Mouse (Mus musculus) left cerebral cortex, adult 11 months (tissue): ENCODE data around the gene Sept1.

ENCODE experiments used
- DNase-seq: peaks from one replicate; pipeline ENCODE4 v3.0.0; 2022; ENCODE audit warnings: low spot score

Gene Sept1

DNA sequence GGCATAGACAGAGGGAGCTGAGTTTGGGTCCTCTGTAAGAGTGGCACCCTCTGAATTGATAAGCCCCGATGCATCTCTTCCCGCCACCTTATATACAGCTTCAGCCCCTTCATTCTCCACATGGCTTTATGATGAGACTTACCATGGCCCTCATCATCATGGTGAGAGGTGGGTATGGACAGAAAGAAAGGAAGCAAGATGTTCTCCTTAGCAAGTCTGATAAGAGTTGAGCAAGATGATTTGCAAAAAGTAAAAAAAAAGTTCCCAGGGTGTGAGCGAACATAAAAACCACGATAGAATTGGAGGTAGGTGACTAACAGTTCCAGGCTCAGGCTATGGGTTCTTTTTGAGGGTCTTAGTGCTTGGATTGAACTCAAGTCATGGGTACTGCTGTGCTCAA, 14.3 kb downstream of the Sept1 start:
- DNase-seq: no peak

- DNase-seq: no peak
These were observed 14.9 kb downstream of the Sept1 start for GRCm38 (mm10) chr7:127217901-127218642.

DNA sequence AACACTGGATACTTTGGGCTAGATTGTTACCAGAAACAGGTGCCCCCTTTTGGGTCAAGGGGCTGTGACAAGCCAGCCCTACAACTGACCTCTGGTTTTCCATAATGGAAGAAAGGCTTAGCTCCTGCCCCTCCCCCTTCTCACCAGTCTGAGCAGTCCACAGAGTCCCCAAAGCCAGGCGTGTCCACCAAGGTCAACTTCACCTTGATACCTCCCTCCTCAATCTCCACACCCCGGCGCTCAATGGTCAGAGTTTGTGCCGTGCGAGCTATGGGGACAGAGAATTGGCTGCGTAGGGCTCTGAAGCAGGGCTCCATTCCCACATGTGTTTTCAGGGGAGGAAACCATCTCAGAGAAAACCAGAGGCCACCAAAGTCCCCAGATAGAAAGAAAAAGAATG, 15.5 kb downstream of the Sept1 start:
- no peak for DNase-seq

- DNase-seq: no peak
These were observed 16.6 kb downstream of the Sept1 start for GRCm38 (mm10) chr7:127216307-127216706.

DNA sequence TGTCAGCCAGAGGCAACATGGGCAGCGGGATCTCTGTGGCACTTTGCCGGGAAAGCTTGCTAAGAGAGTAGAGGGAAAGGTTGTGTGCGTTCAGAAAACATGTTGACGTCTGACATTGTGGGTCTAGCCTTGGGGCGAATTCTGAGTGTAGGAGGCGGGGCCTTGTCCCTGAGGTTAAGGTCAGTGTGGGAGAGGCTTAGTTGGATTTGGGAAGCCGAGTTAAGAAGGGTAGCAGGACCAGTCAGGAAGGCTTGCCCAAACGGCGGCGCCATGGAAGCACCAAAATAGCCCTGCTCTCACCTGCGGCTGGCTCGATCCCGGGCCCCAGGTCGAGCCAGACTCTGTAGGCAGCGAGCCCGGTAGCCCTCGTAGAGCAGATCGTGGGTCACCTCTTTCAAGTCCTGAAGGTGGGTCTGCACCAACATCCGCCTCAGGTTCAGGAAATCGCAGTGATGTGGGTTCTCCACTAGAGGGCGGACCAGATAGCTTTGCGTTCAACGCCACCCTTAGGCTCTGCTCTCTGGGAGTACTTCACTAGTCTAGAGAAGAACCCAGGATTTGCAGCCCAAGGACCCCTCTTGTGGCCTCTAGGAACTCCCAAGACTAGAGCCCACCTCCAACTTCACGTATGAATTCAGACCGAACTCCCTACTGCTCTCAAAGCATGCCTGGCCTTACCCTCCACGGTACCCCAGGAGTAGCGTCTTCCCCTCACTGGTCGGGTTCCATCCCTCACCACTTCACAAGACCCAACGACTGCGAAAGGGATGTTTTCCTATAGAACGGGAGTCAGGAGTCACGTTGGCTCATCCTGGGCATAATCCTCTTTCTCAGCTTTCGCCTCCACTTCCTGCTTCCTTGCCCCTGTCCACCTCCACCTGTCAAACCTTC, 17.7 kb downstream of the Sept1 start:
- DNase-seq: no peak

- DNase-seq: no peak
These were observed 18.4 kb downstream of the Sept1 start for GRCm38 (mm10) chr7:127214521-127214920.

DNA sequence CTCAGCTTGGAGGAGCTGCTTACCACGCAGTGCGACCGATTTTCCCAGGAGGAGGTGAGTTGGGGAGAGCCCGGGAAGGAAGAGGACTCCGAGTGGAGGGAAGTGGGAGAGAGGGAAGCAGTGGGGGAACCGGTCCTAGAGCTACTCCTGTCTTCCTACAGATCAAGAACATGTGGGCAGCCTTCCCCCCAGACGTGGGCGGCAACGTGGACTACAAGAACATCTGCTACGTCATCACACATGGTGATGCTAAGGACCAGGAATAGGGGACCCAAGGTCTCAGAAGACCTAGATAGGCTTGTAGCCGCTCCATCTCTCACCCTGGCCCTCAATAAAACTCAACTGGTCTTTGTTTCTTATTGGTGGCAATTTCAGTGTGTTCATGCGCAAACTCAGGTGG, 19.0 kb downstream of the Sept1 start:
- DNase-seq: no peak

DNA sequence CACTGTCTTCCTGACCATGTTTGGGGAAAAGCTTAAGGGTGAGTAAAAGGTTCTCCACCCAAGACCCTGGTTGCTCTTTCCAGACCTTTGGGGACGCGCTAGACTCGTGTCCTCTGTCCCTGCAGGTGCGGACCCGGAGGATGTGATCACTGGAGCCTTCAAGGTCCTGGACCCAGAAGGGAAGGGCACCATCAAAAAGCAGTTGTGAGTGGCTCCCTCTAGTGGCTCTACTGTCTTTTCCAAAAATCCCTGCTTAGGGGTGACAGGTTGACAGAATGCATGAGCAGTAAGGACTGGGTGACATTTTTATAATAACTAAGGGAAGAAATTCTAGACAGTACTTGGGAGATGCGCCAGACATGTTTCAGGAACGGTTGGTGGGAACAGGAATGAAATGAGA, 19.4 kb downstream of the Sept1 start:
- DNase-seq: no peak

DNA sequence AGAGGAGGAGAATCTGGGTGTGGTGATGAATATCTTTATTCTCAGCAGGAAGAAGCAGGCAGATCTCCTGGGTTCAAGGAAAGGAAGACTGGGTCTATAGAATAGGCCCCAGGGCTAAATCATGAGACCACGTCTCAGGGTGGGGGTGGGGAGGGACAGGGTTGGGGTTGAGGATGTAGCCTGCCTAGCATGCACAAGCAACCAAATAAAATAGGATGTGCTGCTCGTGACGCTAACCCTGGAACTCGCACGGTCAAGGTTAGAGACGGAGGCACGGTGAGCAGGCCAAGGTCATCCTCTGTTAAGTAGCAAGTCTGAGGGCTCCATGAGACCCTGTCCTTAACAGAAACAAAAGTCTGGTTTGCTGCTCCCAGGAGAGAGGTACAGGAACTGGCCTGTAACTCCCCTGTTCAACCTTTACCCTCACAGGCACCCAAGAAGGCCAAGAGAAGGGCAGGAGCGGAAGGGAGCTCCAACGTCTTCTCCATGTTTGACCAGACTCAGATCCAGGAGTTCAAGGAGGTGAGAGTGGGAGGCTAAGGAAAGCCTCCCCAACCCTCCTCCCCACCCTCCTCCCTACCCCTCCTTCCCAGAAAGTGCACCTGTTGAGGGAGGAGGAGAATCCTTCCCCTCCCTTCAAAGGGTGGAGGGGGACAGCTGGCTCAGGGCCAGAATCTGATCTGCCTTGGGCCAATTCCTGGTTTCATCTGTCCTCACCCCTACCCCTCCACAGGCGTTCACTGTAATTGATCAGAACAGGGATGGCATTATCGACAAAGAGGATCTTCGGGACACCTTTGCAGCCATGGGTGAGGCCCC, 20.3 kb downstream of the Sept1 start:
- no peak for DNase-seq

- no peak for DNase-seq
These were observed 21.8 kb downstream of the Sept1 start for GRCm38 (mm10) chr7:127211014-127211745.

DNA sequence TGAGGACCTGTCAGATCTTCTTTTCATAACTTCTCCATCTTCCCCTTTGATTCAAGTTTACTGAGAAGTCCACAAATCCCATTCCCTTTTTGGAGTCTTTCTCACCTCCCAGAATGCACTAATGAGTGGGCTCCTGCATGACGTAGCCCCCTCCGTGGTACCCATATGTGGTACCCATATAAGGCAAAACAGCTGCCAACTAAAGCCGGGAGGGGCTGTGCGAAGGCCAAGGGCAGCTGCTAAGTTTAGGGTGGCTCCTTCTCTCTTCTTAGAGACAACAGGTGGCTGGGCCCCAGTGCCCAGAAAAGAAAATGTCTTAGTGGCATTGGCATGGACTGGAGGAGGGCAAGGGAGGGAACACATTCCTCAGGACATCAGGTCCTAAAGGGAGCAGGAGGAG, 22.7 kb downstream of the Sept1 start:
- DNase-seq: no peak

- DNase-seq: no peak
These were observed 23.1 kb downstream of the Sept1 start for GRCm38 (mm10) chr7:127209851-127210250.

DNA sequence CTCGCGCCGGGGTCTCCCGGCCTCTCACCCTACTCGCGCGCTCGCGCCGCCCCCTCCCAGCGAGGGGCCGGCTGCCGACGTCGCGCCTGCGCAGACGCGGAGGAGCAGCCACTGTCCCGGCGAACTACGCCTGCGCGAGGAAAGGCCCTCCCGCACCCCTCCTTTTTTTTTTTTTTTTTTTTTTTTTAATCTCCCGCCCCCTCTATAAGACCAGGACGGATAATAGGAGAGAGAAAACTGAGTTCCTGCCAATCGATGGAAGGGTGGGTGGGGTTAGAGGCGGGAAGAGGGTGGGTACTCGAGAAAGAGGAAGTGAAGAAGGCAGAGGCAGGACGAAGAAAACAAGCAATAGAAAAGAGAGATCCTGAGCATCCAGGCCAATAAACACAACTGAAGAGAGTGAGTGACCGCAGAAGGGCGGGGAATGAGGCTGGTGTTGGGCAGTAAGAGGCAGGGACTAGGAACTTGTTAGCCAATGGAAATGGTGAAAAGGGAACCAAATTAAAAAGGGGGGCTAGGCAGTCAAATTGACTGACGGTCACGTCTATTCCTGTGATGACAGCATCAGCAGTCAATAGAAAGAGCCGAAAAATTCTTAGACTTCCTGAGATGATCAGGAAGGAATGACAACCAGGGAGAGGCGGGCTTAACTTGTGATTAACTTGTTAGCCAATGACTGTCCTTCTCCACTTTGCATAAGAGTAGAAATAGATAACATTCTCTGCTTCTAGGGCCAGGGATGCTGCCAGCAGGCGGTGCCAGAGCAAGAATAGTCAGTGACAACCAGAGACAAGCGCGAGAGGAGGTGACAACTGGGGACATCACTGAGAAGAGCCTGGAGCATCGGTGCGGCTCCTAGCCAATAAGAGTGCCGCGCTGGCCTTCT, 24.1 kb downstream of the Sept1 start, which contains the start of gene Mylpf:
TSS of gene Mylpf (plus strand) at position 338 of the 886 bp plus-strand sequence.
- peak; percentile 98 for DNase-seq

- no peak for DNase-seq
These were observed 24.7 kb downstream of the Sept1 start, which contains the start of gene Tbc1d10b for GRCm38 (mm10) chr7:127208295-127208552. Gene Tbc1d10b (minus strand): TSS chr7:127208468.

GRCm38 (mm10) chr7:127207374-127208294, 25.3 kb downstream of the Sept1 start:
- DNase-seq: no peak

- no peak for DNase-seq
These were observed 26.3 kb downstream of the Sept1 start for GRCm38 (mm10) chr7:127206606-127207005.

DNA sequence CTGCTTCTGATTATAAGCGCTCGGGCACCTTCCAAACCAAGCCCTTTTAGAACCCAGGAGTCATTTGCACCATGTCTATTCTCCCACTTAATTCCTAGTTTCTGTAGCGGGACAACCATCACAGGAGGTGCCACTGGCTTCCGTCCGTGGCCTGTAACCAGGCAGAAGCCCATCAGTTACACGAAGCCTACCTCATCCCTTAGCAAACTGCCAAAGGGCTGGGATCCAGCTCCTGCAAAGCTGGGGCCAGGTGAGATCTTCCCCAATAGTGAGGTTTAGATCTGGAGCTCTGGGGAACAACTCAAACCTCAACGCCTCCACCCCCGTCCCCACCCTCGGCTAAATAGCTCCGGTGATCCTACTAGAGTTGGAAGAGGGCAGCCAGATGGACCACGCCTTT, 36.4 kb downstream of the Sept1 start:
- DNase-seq: no peak

GRCm38 (mm10) chr7:127195544-127196295, 37.2 kb downstream of the Sept1 start, which contains the start of gene Cd2bp2:
Gene Cd2bp2 (minus strand): TSS chr7:127196050.
- DNase-seq: peak; percentile 96

GRCm38 (mm10) chr7:127194633-127195029, 38.3 kb downstream of the Sept1 start:
- DNase-seq: no peak
